Mouse (Mus musculus) testis, adult 2 months (tissue): ENCODE measurements at regions not wholly inside any gene's neighbourhood (a gene's known extent, or its start where the extent isn't known, plus 50 kb on each side); places are given as distances from the start of the nearest gene placed in this dataset.

Experiments used
- CTCF ChIP-seq: fragments of 200-500 bp; IDR thresholded peaks from 2 replicates; pipeline ENCODE4 v1.5.1; 2012; ENCODE audit warnings: low read depth, mild to moderate bottlenecking, inconsistent platforms, low read length, moderate library complexity; ENCODE audit not compliant: control insufficient read depth, insufficient read depth, insufficient replicate concordance
- POLR2A ChIP-seq: fragments of 200-500 bp; IDR thresholded peaks from 2 replicates; pipeline ENCODE4 v1.6.1; 2012; ENCODE audit warnings: low read depth, mild to moderate bottlenecking, inconsistent platforms, low read length, moderate library complexity; ENCODE audit not compliant: control insufficient read depth

DNA sequence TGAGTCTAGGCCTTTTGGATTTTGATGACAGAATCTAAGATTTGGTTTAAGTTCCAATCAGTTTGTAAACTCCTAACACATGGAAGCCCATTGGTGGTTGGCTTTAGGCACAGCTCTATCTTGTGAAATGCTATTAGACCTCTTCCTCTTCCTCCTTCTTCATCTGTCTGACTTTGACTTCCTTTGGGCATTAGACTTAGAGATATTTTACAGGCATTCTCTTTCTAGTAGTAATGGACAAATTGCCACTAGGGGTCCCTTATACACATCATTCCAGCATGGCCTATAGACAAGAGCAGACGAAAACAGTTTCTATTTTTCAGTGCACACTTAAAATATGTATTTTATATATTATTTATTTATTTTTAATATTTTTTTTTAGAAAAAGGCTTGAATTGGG, 221.5 kb downstream of the 1500009L16Rik start:
- TF ChIP-seq CTCF (no peak), POLR2A (no peak)
